Mouse (Mus musculus): ENCODE measurements around the gene Lsamp.

DNA sequence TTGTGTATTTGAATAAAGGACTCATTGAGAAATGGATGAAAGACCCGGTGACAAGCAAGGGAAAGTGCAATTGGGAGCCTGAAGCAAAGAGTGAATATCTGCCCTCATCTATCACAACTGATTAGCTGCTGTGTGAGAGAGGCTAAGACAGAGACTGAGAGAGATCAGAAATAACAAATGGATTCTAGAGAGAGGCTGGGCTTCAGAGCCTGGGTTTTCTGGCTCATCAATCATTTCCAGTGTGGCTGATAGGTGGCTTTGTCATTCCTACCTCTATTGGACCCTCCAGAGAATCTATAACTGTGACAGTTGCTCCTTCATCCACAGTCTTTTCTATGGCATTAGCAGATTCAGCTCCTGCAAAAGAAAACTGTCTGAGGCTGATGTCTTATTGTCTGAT lies 198.8 kb downstream of the Lsamp start:
- no peak for TF ChIP-seq BHLHE40 (IDR thresholded peaks at IDR 0.05; ENCODE audit: low read depth, low read length)
- TF ChIP-seq CTCF (conservative IDR thresholded peaks at IDR 0.05 in 1 of 2, IDR thresholded peaks at IDR 0.05 in 1 of 2; ENCODE audit: low read depth in 2 of 2, low read length in 2 of 2), result no peak
- no peak for TF ChIP-seq RCOR1 (conservative IDR thresholded peaks at IDR 0.05; ENCODE audit: low read depth, low read length)
- TF ChIP-seq EP300 (IDR thresholded peaks at IDR 0.05; ENCODE audit: low read length), result no peak
- no peak for TF ChIP-seq POLR2AphosphoS2 (IDR thresholded peaks at IDR 0.05; ENCODE audit: low read depth, low read length)
- TF ChIP-seq POLR2A (IDR thresholded peaks at IDR 0.05; ENCODE audit: low read depth, low read length), result no peak
- TF ChIP-seq ETS1 (conservative IDR thresholded peaks at IDR 0.05; ENCODE audit: low read depth, low read length), result no peak
- no peak for TF ChIP-seq SIN3A (IDR thresholded peaks at IDR 0.05; ENCODE audit: low read length)
- TF ChIP-seq MAFK (IDR thresholded peaks at IDR 0.05; ENCODE audit: insufficient replicate concordance, low read length), result no peak
- TF ChIP-seq NRF1 (IDR thresholded peaks at IDR 0.05; ENCODE audit: low read depth, low read length), result no peak
- no peak for TF ChIP-seq MXI1 (IDR thresholded peaks at IDR 0.05; ENCODE audit: low read depth, low read length)
- no peak for TF ChIP-seq HCFC1 (IDR thresholded peaks at IDR 0.05; ENCODE audit: low read depth, low read length)
